Mouse (Mus musculus): Measurements from ENCODE around the gene Frmpd4. TPM values are rescaled to one million over a fixed set of nuclear protein-coding genes. Genes with fewer than 3 reads are reported as not detected.
A peak's percentile ranks its signal among the peaks of the same experiment; 100 is the strongest.

The Frmpd4 gene
- polyA plus RNA-seq, 1 experiment from 2014 or later: 0.70 TPM

GRCm38 (mm10) chrX:167984835-167985234, 592.2 kb downstream of the Frmpd4 start:
- no peak overlapping the region for H3K4me2 ChIP-seq (replicated peaks; ENCODE audit: low read depth, low read length)
- no peak for ATAC-seq (ENCODE audit: low FRiP score, low TSS enrichment)
- no peak overlapping the region for H3K9ac ChIP-seq (replicated peaks; ENCODE audit: low read length)
- peaks cover 15% of the 10 kb centered on the region; the same call in 1 of the 2 replicates for H3K27me3 ChIP-seq (ENCODE audit: insufficient read depth, low read length)
- no peak overlapping the region for H3K27ac ChIP-seq (ENCODE audit: low read length)
- H3K4me3 ChIP-seq (ENCODE audit: low read length): no peak overlapping the region
- H3K9me3 ChIP-seq (ENCODE audit: low read length): no peaks in the 10 kb centered on the region
- no peaks in the 10 kb centered on the region for H3K36me3 ChIP-seq (ENCODE audit: insufficient read depth, low read length)
- no peaks in the 10 kb centered on the region for H3K4me1 ChIP-seq (ENCODE audit: insufficient read depth, low read length)

- H3K27ac ChIP-seq (ENCODE audit: low read length): no peak overlapping the region
- no peak overlapping the region for H3K4me2 ChIP-seq (replicated peaks; ENCODE audit: low read depth, low read length)
- no peaks in the 10 kb centered on the region for H3K36me3 ChIP-seq (ENCODE audit: insufficient read depth, low read length)
- 79% methylated on average over 2 of the region's 2 CpGs for WGBS
- no peak for ATAC-seq (ENCODE audit: low FRiP score, low TSS enrichment)
- no peak overlapping the region for H3K9ac ChIP-seq (replicated peaks; ENCODE audit: low read length)
- no peak overlapping the region for H3K4me3 ChIP-seq (ENCODE audit: low read length)
- H3K4me1 ChIP-seq (ENCODE audit: insufficient read depth, low read length): no peaks in the 10 kb centered on the region
- peaks cover 7% of the 10 kb centered on the region; the same call in 1 of the 2 replicates for H3K27me3 ChIP-seq (ENCODE audit: insufficient read depth, low read length)
- no peaks in the 10 kb centered on the region for H3K9me3 ChIP-seq (ENCODE audit: low read length)
Observed at GRCm38 (mm10) chrX:167951207-167951606, 625.8 kb downstream of the Frmpd4 start.

- no peak overlapping the region for H3K9ac ChIP-seq (replicated peaks; ENCODE audit: low read length)
- peaks cover 8% of the 10 kb centered on the region; the same call in 1 of the 2 replicates for H3K27me3 ChIP-seq (ENCODE audit: insufficient read depth, low read length)
- no peak overlapping the region for H3K4me2 ChIP-seq (replicated peaks; ENCODE audit: low read depth, low read length)
- no peaks in the 10 kb centered on the region for H3K36me3 ChIP-seq (ENCODE audit: insufficient read depth, low read length)
- no peak overlapping the region for H3K4me3 ChIP-seq (ENCODE audit: low read length)
- H3K4me1 ChIP-seq (ENCODE audit: insufficient read depth, low read length): no peaks in the 10 kb centered on the region
- no peak overlapping the region for H3K27ac ChIP-seq (ENCODE audit: low read length)
- no peaks in the 10 kb centered on the region for H3K9me3 ChIP-seq (ENCODE audit: low read length)
- no peak for ATAC-seq (ENCODE audit: low FRiP score, low TSS enrichment)
Observed at GRCm38 (mm10) chrX:167909483-167909882, 667.5 kb downstream of the Frmpd4 start.

GRCm38 (mm10) chrX:167901046-167901445, 676.0 kb downstream of the Frmpd4 start:
- Histone ChIP-seq H3K36me3 (ENCODE audit: insufficient read depth, low read length) (no peaks in the 10 kb centered on the region), H3K4me2 (replicated peaks; ENCODE audit: low read depth, low read length) (no peak overlapping the region), H3K4me3 (ENCODE audit: low read length) (no peak overlapping the region), H3K4me1 (ENCODE audit: insufficient read depth, low read length) (no peaks in the 10 kb centered on the region), H3K27me3 (ENCODE audit: insufficient read depth, low read length) (peaks cover 14% of the 10 kb centered on the region), H3K27ac (ENCODE audit: low read length) (no peak overlapping the region), H3K9me3 (ENCODE audit: low read length) (no peaks in the 10 kb centered on the region), H3K9ac (replicated peaks; ENCODE audit: low read length) (no peak overlapping the region)
- WGBS: 64% methylated on average over 3 of the region's 3 CpGs
- no peak for ATAC-seq (ENCODE audit: low FRiP score, low TSS enrichment)

- H3K27ac ChIP-seq (ENCODE audit: low read length): no peak overlapping the region
- no peak overlapping the region for H3K4me2 ChIP-seq (replicated peaks; ENCODE audit: low read depth, low read length)
- WGBS: 58% methylated on average over 5 of the region's 5 CpGs
- H3K9ac ChIP-seq (replicated peaks; ENCODE audit: low read length): no peak overlapping the region
- no peaks in the 10 kb centered on the region for H3K9me3 ChIP-seq (ENCODE audit: low read length)
- H3K4me3 ChIP-seq (ENCODE audit: low read length): no peak overlapping the region
- peaks cover 10% of the 10 kb centered on the region; the same call in 1 of the 2 replicates for H3K27me3 ChIP-seq (ENCODE audit: insufficient read depth, low read length)
- ATAC-seq (ENCODE audit: low FRiP score, low TSS enrichment): peak; percentile 57; the same call in 1 of the 2 replicates
- no peaks in the 10 kb centered on the region for H3K36me3 ChIP-seq (ENCODE audit: insufficient read depth, low read length)
- no peaks in the 10 kb centered on the region for H3K4me1 ChIP-seq (ENCODE audit: insufficient read depth, low read length)
Observed at GRCm38 (mm10) chrX:167854821-167855220, 722.2 kb downstream of the Frmpd4 start.

- Histone ChIP-seq H3K27me3 (ENCODE audit: insufficient read depth, low read length) (peaks cover 7% of the 10 kb centered on the region; the same call in 1 of the 2 replicates), H3K36me3 (ENCODE audit: insufficient read depth, low read length) (no peaks in the 10 kb centered on the region), H3K27ac (ENCODE audit: low read length) (no peak overlapping the region), H3K4me3 (ENCODE audit: low read length) (no peak overlapping the region), H3K9ac (replicated peaks; ENCODE audit: low read length) (no peak overlapping the region), H3K4me2 (replicated peaks; ENCODE audit: low read depth, low read length) (no peak overlapping the region), H3K4me1 (ENCODE audit: insufficient read depth, low read length) (no peaks in the 10 kb centered on the region), H3K9me3 (ENCODE audit: low read length) (no peaks in the 10 kb centered on the region)
- 69% methylated on average over 2 of the region's 2 CpGs for WGBS
- ATAC-seq (ENCODE audit: low FRiP score, low TSS enrichment): no peak
Observed at GRCm38 (mm10) chrX:167832543-167832942, 744.5 kb downstream of the Frmpd4 start.

GRCm38 (mm10) chrX:167828456-167828855, 748.6 kb downstream of the Frmpd4 start:
- Histone ChIP-seq H3K9me3 (ENCODE audit: low read length) (no peaks in the 10 kb centered on the region), H3K27me3 (ENCODE audit: insufficient read depth, low read length) (peaks cover 13% of the 10 kb centered on the region; the same call in 1 of the 2 replicates), H3K4me2 (replicated peaks; ENCODE audit: low read depth, low read length) (no peak overlapping the region), H3K27ac (ENCODE audit: low read length) (no peak overlapping the region), H3K36me3 (ENCODE audit: insufficient read depth, low read length) (no peaks in the 10 kb centered on the region), H3K4me1 (ENCODE audit: insufficient read depth, low read length) (no peaks in the 10 kb centered on the region), H3K9ac (replicated peaks; ENCODE audit: low read length) (no peak overlapping the region), H3K4me3 (ENCODE audit: low read length) (no peak overlapping the region)
- no peak for ATAC-seq (ENCODE audit: low FRiP score, low TSS enrichment)

GRCm38 (mm10) chrX:167817363-167817762, 759.7 kb downstream of the Frmpd4 start:
- Histone ChIP-seq H3K4me3 (ENCODE audit: low read length) (no peak overlapping the region), H3K4me1 (ENCODE audit: insufficient read depth, low read length) (no peaks in the 10 kb centered on the region), H3K9me3 (ENCODE audit: low read length) (no peaks in the 10 kb centered on the region), H3K9ac (replicated peaks; ENCODE audit: low read length) (no peak overlapping the region), H3K4me2 (replicated peaks; ENCODE audit: low read depth, low read length) (no peak overlapping the region), H3K27me3 (ENCODE audit: insufficient read depth, low read length) (peaks cover 4% of the 10 kb centered on the region), H3K36me3 (ENCODE audit: insufficient read depth, low read length) (no peaks in the 10 kb centered on the region), H3K27ac (ENCODE audit: low read length) (no peak overlapping the region)
- ATAC-seq (ENCODE audit: low FRiP score, low TSS enrichment): no peak
- 49% methylated on average over 4 of the region's 4 CpGs for WGBS

- Histone ChIP-seq H3K36me3 (ENCODE audit: insufficient read depth, low read length) (no peaks in the 10 kb centered on the region), H3K9me3 (ENCODE audit: low read length) (no peaks in the 10 kb centered on the region), H3K4me1 (ENCODE audit: insufficient read depth, low read length) (no peaks in the 10 kb centered on the region), H3K27me3 (ENCODE audit: insufficient read depth, low read length) (peaks cover 16% of the 10 kb centered on the region), H3K4me2 (replicated peaks; ENCODE audit: low read depth, low read length) (no peak overlapping the region), H3K4me3 (ENCODE audit: low read length) (no peak overlapping the region), H3K9ac (replicated peaks; ENCODE audit: low read length) (no peak overlapping the region), H3K27ac (ENCODE audit: low read length) (no peak overlapping the region)
- 90% methylated on average over 2 of the region's 2 CpGs for WGBS
- no peak for ATAC-seq (ENCODE audit: low FRiP score, low TSS enrichment)
Observed at GRCm38 (mm10) chrX:167810120-167810519, 766.9 kb downstream of the Frmpd4 start.

- ATAC-seq (ENCODE audit: low FRiP score, low TSS enrichment): no peak
- Histone ChIP-seq H3K9ac (replicated peaks; ENCODE audit: low read length) (no peak overlapping the region), H3K27me3 (ENCODE audit: insufficient read depth, low read length) (peaks cover 12% of the 10 kb centered on the region; the same call in 1 of the 2 replicates), H3K4me1 (ENCODE audit: insufficient read depth, low read length) (no peaks in the 10 kb centered on the region), H3K36me3 (ENCODE audit: insufficient read depth, low read length) (no peaks in the 10 kb centered on the region), H3K9me3 (ENCODE audit: low read length) (no peaks in the 10 kb centered on the region), H3K27ac (ENCODE audit: low read length) (no peak overlapping the region), H3K4me3 (ENCODE audit: low read length) (no peak overlapping the region), H3K4me2 (replicated peaks; ENCODE audit: low read depth, low read length) (no peak overlapping the region)
- 93% methylated on average over 5 of the region's 5 CpGs for WGBS
Observed at GRCm38 (mm10) chrX:167808572-167808971, 768.5 kb downstream of the Frmpd4 start.
